Mouse (Mus musculus): Measurements from ENCODE around the gene Gm12888.
"Not testable (repeated sequence)": the region's sequence is repeated elsewhere in the genome, so short reads cannot be mapped to it uniquely, and the experiment has no call there.

Gene Gm12888

GRCm38 (mm10) chr4:121324817-121325216 lies at the start of gene Gm12888:
Gene Gm12888, minus strand, starts transcription at chr4:121324917.
- not testable (repeated sequence) for DNase-seq
